15 mouse cellular contexts compared by ENCODE assay signal in the genomic region with DNA sequence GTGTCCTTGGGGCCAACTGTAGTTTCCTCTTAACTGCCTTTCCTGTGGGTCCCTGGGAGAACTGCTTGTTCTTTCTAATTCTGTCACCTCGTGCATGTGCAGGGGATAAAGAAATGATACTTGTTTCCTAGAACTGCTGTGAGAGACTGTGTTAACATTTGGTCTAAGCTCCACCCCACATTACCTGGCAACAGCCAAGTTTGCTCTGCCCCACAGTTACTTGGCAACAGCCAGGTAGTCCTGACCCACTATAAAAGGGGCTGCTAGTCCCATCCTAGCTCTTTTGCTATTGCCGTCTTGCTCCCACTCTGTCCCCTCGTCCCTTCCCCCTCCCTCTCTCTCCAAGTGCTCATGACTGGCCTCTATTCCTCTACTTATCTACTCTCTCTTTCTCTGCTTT. TPM values are rescaled to one million over a fixed set of nuclear protein-coding genes. Genes with fewer than 3 reads are reported as not detected.
"Had no signal": no experiment of that assay in that cellular context is flagged by ENCODE, and none has a peak within 500 bp of the region (broad histone marks: within the 10 kb centered on the region; RNA-seq: fewer than 3 reads in every experiment).

No protein-coding gene starts in this region.

- H3K4me2 ChIP-seq: liver, embryonic 11.5 days; liver, embryonic 15.5 days; lung, embryonic 14.5 days; neural tube, embryonic 13.5 days had no signal

- DNase-seq: kidney, adult 2 months; kidney, postnatal 25 days; lung, embryonic 14.5 days; lung, postnatal 10 days; lung, postnatal 4 days; right cerebral cortex, postnatal 4 days; spleen, adult 18-20 months; thymus, adult 18-20 months; thymus, postnatal 14 days had no signal

- H3K36me3 ChIP-seq: limb, embryonic 10.5 days; liver, embryonic 15.5 days; neural tube, embryonic 13.5 days had no signal

- H3K4me3 ChIP-seq: left cerebral cortex, adult 2 months; limb, embryonic 10.5 days; liver, embryonic 15.5 days; myocyte; neural tube, embryonic 13.5 days had no signal

- H3K4me1 ChIP-seq: liver, embryonic 15.5 days had no signal

- H3K27ac ChIP-seq: left cerebral cortex, adult 2 months; limb, embryonic 10.5 days; liver, embryonic 15.5 days; neural tube, embryonic 13.5 days had no signal

- H3K27me3 ChIP-seq: liver, embryonic 15.5 days; neural tube, embryonic 13.5 days had no signal

- H3K9me3 ChIP-seq: limb, embryonic 10.5 days; liver, embryonic 15.5 days; neural tube, embryonic 13.5 days had no signal

- H3K9ac ChIP-seq: liver, embryonic 15.5 days; lung, embryonic 14.5 days had no signal

RNA-seq across cellular contexts. Expression of a gene that starts 28.2 kb away (rescaled TPM):
- polyA plus RNA-seq: liver, embryonic 15.5 days had no signal
